Mouse (Mus musculus): ENCODE results near the gene Fos. TPM values are rescaled to one million over a fixed set of nuclear protein-coding genes. Genes with fewer than 3 reads are reported as not detected.

Gene Fos
- total RNA-seq (2021): 1 to 10 TPM; 7.6 to 8.9 TPM
- long read RNA-seq, experiment 1, transcript Fos-201 (4 exons, 2,108 nt): major isoform, 5 of 8 reads
- long read RNA-seq, experiment 1, partial matches to known transcripts: 2 of 8 reads
- long read RNA-seq, experiment 1, other reads (novel, unspliced or antisense): 0 of 8 reads
- long read RNA-seq, experiment 2, partial matches to known transcripts: 0 of 3 reads
- long read RNA-seq, experiment 2, other reads (novel, unspliced or antisense): 0 of 3 reads

- peak; percentile 86 for DNase-seq
- intact Hi-C loops (cut with DNase I; ENCODE audit: low total_unique reads): no loop called here
Measured at GRCm38 (mm10) chr12:85473481-85474297, at the start of gene Fos. Fos (plus strand) TSS chr12:85473890.

- intact Hi-C loops (cut with DNase I; ENCODE audit: low total_unique reads): no loop called here
- no peak for DNase-seq
Measured at GRCm38 (mm10) chr12:85425721-85426120, 48.0 kb upstream of the Fos start.

- intact Hi-C loops (cut with DNase I; ENCODE audit: low total_unique reads): no loop called here
- DNase-seq: no peak
Measured at GRCm38 (mm10) chr12:85426126-85426525, 47.6 kb upstream of the Fos start.

GRCm38 (mm10) chr12:85427802-85428201 lies 45.9 kb upstream of the Fos start:
- intact Hi-C loops (cut with DNase I; ENCODE audit: low total_unique reads): no loop called here
- DNase-seq: no peak

GRCm38 (mm10) chr12:85429999-85430398 lies 43.7 kb upstream of the Fos start:
- intact Hi-C loops (cut with DNase I; ENCODE audit: low total_unique reads): loop anchor here (10.0 kb wide), 1 partner anchor 55 kb away; no protein-coding TSS in a partner anchor
- no peak for DNase-seq

- DNase-seq: no peak
- intact Hi-C loops (cut with DNase I; ENCODE audit: low total_unique reads): loop anchor here (10.0 kb wide), 1 partner anchor 54 kb away; no protein-coding TSS in a partner anchor
Measured at GRCm38 (mm10) chr12:85430434-85430833, 43.3 kb upstream of the Fos start.

- DNase-seq: no peak
- intact Hi-C loops (cut with DNase I; ENCODE audit: low total_unique reads): loop anchor here (10.0 kb wide), 1 partner anchor 51 kb away; no protein-coding TSS in a partner anchor
Measured at GRCm38 (mm10) chr12:85433850-85434249, 39.8 kb upstream of the Fos start.

GRCm38 (mm10) chr12:85434526-85434925 lies 39.2 kb upstream of the Fos start:
- intact Hi-C loops (cut with DNase I; ENCODE audit: low total_unique reads): loop anchor here (10.0 kb wide), 1 partner anchor 50 kb away; no protein-coding TSS in a partner anchor
- DNase-seq: no peak

GRCm38 (mm10) chr12:85436021-85436621 lies 37.6 kb upstream of the Fos start:
- DNase-seq: peak; percentile 29
- intact Hi-C loops (cut with DNase I; ENCODE audit: low total_unique reads): loop anchor here (10.0 kb wide), 1 partner anchor 49 kb away; no protein-coding TSS in a partner anchor

- peak; percentile 55 for DNase-seq
- intact Hi-C loops (cut with DNase I; ENCODE audit: low total_unique reads): loop anchor here (10.0 kb wide), 1 partner anchor 47 kb away; no protein-coding TSS in a partner anchor
Measured at GRCm38 (mm10) chr12:85437172-85437876, 36.4 kb upstream of the Fos start.

- no peak for DNase-seq
- intact Hi-C loops (cut with DNase I; ENCODE audit: low total_unique reads): no loop called here
Measured at GRCm38 (mm10) chr12:85443456-85443855, 30.2 kb upstream of the Fos start.

- intact Hi-C loops (cut with DNase I; ENCODE audit: low total_unique reads): no loop called here
- no peak for DNase-seq
Measured at GRCm38 (mm10) chr12:85444646-85445045, 29.0 kb upstream of the Fos start.

- intact Hi-C loops (cut with DNase I; ENCODE audit: low total_unique reads): no loop called here
- no peak for DNase-seq
Measured at GRCm38 (mm10) chr12:85447009-85447408, 26.7 kb upstream of the Fos start.

GRCm38 (mm10) chr12:85447490-85447889 lies 26.2 kb upstream of the Fos start:
- intact Hi-C loops (cut with DNase I; ENCODE audit: low total_unique reads): no loop called here
- DNase-seq: no peak

- intact Hi-C loops (cut with DNase I; ENCODE audit: low total_unique reads): no loop called here
- no peak for DNase-seq
Measured at GRCm38 (mm10) chr12:85449478-85449877, 24.2 kb upstream of the Fos start.

GRCm38 (mm10) chr12:85451693-85452491 lies 21.8 kb upstream of the Fos start:
- no peak for DNase-seq
- intact Hi-C loops (cut with DNase I; ENCODE audit: low total_unique reads): no loop called here

- intact Hi-C loops (cut with DNase I; ENCODE audit: low total_unique reads): no loop called here
Measured at GRCm38 (mm10) chr12:85455065-85456058, 18.3 kb upstream of the Fos start.

GRCm38 (mm10) chr12:85456276-85456675 lies 17.4 kb upstream of the Fos start:
- intact Hi-C loops (cut with DNase I; ENCODE audit: low total_unique reads): no loop called here
- no peak for DNase-seq

More at GRCm38 (mm10) chr12:85455065-85456058, 18.3 kb upstream of the Fos start:
- DNase-seq: peak; percentile 98
